Mouse (Mus musculus) testis, adult 2 months (tissue): ENCODE measurements around the gene Pdxp.

ENCODE experiments used
- CTCF ChIP-seq: fragments of 200-500 bp; IDR thresholded peaks from 2 replicates; pipeline ENCODE4 v1.5.1; 2012; ENCODE audit warnings: low read depth, mild to moderate bottlenecking, inconsistent platforms, low read length, moderate library complexity; ENCODE audit not compliant: control insufficient read depth, insufficient read depth, insufficient replicate concordance
- POLR2A ChIP-seq: fragments of 200-500 bp; IDR thresholded peaks from 2 replicates; pipeline ENCODE4 v1.6.1; 2012; ENCODE audit warnings: low read depth, mild to moderate bottlenecking, inconsistent platforms, low read length, moderate library complexity; ENCODE audit not compliant: control insufficient read depth

DNA sequence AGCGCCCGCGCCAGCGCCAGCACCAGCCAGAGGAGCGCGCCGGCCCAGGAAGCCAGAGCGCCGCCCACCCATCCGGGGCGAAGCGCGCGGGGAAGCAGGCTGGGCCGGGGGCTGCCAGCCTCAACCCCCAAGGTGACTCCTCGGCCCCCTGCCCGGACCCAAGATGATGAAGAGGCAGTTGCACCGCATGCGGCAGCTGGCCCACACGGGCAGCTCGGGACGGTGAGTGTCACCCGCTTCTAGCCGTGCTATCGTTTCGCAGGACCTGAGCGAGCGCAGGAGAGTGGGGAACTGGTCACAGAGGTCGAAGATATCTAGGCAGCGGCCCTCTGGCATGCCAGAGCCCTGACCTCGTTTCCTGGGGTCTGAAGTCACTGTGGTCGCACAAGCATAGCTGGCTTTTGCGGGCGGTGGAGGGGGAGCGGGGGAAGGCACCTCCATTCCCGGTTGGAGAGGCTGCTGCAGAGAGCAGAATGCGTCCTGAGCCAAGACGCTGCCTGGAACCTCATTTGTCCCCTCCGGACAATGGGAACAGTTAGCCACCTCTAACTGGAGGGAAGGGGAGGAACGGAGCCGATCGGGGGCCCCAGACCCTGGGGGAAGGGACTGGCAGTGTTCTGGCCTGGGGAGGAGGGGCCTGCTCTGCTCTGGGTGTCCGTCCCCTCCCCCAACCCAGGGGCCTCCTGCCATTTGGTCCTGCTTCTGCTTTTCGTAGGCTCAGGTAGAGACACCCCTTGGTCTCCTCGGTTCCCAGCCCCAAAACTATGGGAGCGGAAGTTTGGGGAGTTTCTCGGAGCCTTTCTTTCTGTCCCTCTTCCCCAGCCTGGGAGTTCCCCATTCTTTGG lies 13.8 kb upstream of the Pdxp start, which contains the start of gene Sh3bp1:
- TF ChIP-seq CTCF (no peak), POLR2A (no peak)
